Mouse (Mus musculus) retina, postnatal 7 days (tissue): Measurements from ENCODE around the gene Fam163a.
"Not testable (repeated sequence)": the region's sequence is repeated elsewhere in the genome, so short reads cannot be mapped to it uniquely, and the experiment has no call there.

Source experiments
- DNase-seq: peaks from one replicate; pipeline ENCODE4 v3.0.0-alpha.2; 2012; ENCODE audit warnings: low read depth, low spot score

Fam163a gene

DNA sequence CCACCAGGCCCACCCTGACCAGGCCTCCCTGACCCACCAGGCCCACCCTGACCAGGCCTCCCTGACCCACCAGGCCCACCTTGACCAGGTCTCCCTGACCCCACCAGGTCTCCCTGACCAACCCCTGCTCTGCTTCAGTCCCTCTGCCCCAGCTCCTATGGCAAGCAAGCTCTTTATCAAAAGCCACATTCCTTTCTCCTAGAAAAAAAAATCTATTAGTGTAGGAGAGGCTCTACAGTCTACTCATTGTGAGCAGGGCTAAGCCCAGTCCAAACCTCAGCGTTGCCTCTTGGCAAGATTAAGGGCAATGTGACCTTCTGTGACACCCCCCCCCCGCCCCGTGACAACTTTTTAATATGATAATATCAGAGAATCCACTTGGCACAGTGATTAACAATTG lies 120.2 kb downstream of the Fam163a start:
- DNase-seq: no peak

DNA sequence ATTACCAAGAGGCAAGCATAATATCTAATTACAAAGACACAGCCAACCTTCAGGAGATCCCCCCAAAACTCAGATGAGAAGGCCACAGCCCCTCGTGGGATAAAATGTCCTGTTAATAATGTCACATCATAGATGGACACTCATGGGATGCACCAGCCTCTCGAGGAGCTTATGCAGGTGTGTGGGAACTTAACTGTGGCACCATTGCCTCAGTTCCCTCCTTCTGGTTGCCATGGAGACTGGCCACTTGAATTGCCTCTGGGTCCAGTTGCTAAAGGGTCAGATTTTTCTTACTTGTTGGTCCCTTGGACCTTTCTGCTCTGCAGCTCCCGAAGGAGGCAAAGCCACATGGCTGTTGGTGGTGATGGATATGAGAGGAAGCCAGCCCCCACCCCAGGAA lies 127.2 kb downstream of the Fam163a start:
- DNase-seq: no peak

DNA sequence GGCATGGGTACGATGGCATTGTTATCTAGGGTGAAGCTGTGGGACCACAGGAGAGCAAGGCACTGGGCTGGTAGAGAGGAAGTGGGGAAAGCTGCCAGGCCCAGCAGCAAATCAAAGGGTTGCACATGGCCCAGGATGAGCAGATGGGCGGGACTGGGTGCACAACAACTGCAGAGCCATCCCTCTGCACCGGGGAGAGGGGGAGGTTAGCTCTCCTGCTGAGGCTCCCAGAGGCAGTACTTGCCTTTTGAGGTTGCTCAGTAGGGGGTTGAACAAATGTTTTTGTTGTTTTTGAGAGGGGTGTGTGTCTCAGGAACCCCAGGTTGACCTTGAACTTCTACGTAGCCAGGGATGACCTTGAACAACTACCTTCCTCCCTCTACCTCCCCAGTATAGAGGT lies 128.4 kb downstream of the Fam163a start:
- no peak for DNase-seq

GRCm38 (mm10) chr1:156074575-156074974 lies 130.3 kb downstream of the Fam163a start:
- no peak for DNase-seq

DNA sequence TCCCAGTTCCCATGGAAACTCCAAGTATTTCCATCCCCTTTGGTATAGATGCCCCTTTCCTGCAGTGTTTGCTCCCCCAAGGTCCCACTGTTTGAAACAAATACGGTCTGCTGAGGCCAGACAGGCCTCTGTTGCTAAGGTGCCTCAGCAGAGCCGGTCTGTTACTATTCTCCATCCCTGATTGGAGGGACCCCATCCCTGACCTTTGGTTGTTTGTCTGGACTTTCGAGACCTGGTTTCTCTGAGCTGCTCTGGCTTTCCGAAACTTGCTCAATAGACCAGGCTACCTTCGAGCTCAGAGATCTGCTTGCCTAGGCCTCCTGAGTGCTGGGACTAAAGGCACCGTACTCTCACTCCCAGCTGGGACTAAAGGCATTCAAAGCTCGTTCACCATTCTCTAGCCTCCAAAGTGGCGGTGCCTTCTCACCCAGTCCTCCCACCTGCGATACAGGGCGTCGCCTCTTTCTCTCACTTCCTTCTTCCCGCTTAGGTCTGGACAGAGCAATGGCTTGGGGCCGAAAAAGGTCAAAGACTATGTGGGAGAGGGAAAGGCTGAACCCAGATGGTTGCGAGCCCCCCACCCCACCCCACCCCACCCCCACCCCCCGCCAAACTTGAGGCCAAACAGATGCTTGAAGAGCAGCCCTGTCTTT lies 131.5 kb downstream of the Fam163a start:
- no peak for DNase-seq

GRCm38 (mm10) chr1:156070106-156070505 lies 134.7 kb downstream of the Fam163a start:
- no peak for DNase-seq

GRCm38 (mm10) chr1:156066133-156066532 lies 138.7 kb downstream of the Fam163a start:
- DNase-seq: no peak

GRCm38 (mm10) chr1:156062193-156062592 lies 142.6 kb downstream of the Fam163a start:
- DNase-seq: no peak

DNA sequence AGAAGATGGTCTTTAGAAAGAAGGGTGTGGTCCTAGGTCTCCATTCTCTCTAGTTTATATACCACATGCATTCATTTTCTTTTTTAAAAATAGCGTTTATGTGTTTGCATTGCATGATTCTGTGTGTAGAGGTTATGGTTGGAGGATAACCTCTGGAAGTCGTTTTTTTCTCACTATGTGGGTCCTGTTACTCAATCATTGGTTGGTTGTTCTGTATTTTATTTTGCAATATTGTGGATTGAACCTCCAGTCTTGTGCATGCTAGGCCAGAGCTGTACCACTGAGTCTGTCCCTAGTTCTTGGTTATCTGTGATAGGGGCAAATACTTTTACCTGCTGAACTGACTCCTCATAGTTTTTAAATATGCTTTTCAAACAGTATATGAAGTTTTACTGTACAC lies 146.6 kb downstream of the Fam163a start:
- no peak for DNase-seq

DNA sequence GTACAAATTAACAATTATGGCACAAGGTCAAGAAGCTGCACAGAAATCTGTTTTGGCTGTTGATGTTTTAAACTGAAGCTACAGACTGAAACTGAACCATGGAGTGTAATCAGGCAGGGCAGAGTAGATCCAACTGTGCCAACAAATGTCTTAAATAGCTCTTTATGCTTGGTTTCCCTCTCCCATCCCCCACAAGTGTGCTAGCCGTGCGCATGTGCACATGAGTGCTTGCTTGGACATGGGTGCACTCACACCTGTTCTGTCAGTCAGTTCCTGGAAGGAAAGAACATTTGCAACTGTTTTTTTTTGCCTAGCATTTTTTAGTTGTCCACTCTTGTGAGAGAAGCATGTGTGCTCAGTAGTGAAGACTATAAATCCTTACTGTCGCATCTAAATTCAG lies 158.1 kb downstream of the Fam163a start:
- no peak for DNase-seq

- DNase-seq: no peak
Observed at GRCm38 (mm10) chr1:156044211-156044611, 160.6 kb downstream of the Fam163a start.

DNA sequence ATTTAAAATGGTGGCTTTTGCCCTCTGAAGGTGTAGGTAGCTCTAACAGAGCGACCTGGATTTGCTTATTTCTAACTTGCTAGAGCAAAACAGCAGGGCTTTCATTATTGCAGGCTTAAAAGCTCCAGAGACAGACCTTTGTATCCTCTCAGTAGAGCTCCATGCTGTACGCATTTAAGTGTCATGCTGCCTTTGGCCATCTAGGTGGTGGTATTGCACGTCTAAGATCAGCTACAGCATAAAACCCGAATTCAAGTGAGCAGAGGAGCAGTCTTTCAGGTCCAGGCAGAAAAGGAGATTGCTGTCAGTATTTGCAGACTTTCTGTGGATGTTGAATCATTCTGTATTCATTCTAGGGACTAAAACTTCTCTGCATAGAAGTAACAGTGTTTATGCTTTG lies 161.8 kb downstream of the Fam163a start:
- DNase-seq: peak; percentile 35

GRCm38 (mm10) chr1:156042481-156042880 lies 162.3 kb downstream of the Fam163a start:
- no peak for DNase-seq

- no peak for DNase-seq
Observed at GRCm38 (mm10) chr1:156041451-156042241, 163.2 kb downstream of the Fam163a start.

GRCm38 (mm10) chr1:156040731-156041401 lies 164.0 kb downstream of the Fam163a start:
- peak; percentile 65 for DNase-seq

- DNase-seq: not testable (repeated sequence)
Observed at GRCm38 (mm10) chr1:156039989-156040388, 164.8 kb downstream of the Fam163a start.

- no peak for DNase-seq
Observed at GRCm38 (mm10) chr1:156037144-156037583, 167.7 kb downstream of the Fam163a start.

DNA sequence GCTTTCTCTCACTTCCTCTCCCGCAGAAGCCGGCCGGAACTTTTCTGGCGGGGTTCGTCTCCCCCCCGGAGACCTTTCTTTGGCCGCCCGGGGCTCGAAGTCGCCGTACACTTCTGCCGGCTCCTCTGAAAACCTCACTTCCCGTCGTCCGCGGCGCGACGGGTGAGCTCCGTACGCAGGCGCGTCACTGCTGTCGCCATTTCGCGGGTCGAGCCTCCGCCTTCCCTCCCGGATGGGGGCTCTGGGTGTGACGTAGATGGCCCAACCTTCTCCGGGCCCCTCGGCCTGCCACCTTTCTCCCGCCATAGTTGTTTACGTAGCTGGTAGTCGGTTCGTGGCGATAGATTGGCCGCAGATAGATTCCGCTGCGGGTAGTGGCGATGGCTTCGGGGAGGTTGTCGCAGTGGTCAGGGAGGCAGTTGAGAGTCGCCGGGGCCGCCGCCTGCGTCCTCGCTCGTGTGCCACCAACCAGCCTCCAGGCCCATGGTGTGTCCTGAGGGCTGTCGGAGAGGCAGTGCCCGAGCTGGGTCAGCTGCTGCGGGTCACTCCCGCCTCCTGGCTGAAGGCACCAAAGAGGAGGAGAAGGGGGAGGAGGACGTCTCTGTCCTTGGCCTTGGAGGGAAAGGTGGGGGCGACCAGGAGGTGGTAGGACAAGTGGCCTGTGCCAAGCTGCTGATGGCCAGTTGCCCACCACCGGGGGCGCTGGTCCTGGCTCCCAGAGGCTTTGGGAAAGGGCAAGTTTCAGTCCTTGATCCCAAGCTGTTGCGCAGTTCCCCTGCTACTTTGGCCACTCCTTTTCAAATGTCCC lies 168.7 kb downstream of the Fam163a start, which contains the start of gene Tor1aip1:
Gene Tor1aip1, minus strand, starts transcription at position 551 of the 808 bp plus-strand sequence.
- DNase-seq: peak; percentile 94

- peak; percentile 61 for DNase-seq
Observed at GRCm38 (mm10) chr1:156035269-156035929, 169.4 kb downstream of the Fam163a start, which contains the start of gene Tor1aip2. Gene Tor1aip2, plus strand, starts transcription at chr1:156035403.

DNA sequence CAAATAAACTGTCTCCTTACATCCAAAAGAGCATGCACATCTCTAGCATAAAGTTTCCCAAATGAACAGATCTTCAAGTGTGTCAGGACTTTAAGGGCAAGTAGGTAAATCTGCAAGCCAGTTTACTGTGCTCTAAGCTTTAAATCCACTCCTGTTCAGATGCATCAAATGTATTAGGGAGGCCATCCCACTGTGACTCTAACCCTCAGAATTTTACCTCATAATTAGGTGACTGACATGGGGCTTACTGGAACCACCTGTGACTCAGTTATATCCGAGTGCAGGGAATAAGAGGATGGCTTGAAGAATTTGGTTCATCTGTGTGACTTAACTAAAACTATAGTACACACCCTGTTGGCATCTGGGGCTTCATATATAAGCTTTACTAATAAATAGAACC lies 170.2 kb downstream of the Fam163a start:
- no peak for DNase-seq

GRCm38 (mm10) chr1:156033921-156034320 lies 170.9 kb downstream of the Fam163a start:
- no peak for DNase-seq
